Mouse (Mus musculus): ENCODE results near the gene Them4. TPM values are rescaled to one million over a fixed set of nuclear protein-coding genes. Genes with fewer than 3 reads are reported as not detected.
A peak's percentile ranks its signal among the peaks of the same experiment; 100 is the strongest.

Gene Them4
- polyA plus RNA-seq, 1 experiment = 20.7 TPM

DNA sequence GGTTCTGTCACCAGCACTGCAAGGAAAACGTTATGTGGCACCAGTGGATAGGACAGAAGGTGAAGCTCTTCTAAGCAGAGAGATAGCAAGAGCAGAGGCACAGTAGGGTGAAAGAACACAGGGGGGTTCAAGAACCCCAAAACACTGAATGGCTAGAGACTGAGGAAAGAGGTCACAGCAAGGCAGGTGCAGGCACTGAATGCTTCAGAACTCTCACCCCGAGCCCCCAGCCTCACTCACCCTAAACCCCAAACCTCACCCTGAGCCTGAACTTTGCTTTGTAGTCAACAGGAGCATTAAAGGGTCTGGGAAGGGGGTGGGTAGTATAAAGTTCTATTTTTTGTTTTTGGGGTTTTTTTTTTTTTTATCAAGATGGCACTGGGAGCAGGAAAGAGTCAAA, 38.3 kb downstream of the Them4 start:
- H3K4me3 ChIP-seq (ENCODE audit: insufficient read depth, low read depth, low read length) = no peak overlapping the region
- H3K4me1 ChIP-seq (ENCODE audit: control insufficient read depth, insufficient read depth, insufficient read length, low read length) = no peaks in the 10 kb centered on the region
- no peak overlapping the region for H3K27ac ChIP-seq (replicated peaks; ENCODE audit: low read depth, low read length)

GRCm38 (mm10) chr3:94360812-94361211, 50.9 kb downstream of the Them4 start:
- Histone ChIP-seq H3K4me3 (ENCODE audit: insufficient read depth, low read depth, low read length) (no peak overlapping the region), H3K27ac (replicated peaks; ENCODE audit: low read depth, low read length) (no peak overlapping the region), H3K4me1 (ENCODE audit: control insufficient read depth, insufficient read depth, insufficient read length, low read length) (no peaks in the 10 kb centered on the region)

- Histone ChIP-seq H3K4me1 (ENCODE audit: control insufficient read depth, insufficient read depth, insufficient read length, low read length) (no peaks in the 10 kb centered on the region), H3K27ac (replicated peaks; ENCODE audit: low read depth, low read length) (no peak within 1 kb of the TSS), H3K4me3 (ENCODE audit: insufficient read depth, low read depth, low read length) (peak within 1 kb of the TSS; percentile 55)
Observed at GRCm38 (mm10) chr3:94362138-94362537, 52.2 kb downstream of the Them4 start, which contains the start of gene C2cd4d. Gene C2cd4d, plus strand, starts transcription at chr3:94362438.

GRCm38 (mm10) chr3:94363291-94364153, 53.6 kb downstream of the Them4 start:
- peak overlapping the region; percentile 55 for H3K4me3 ChIP-seq (ENCODE audit: insufficient read depth, low read depth, low read length)
- no peaks in the 10 kb centered on the region for H3K4me1 ChIP-seq (ENCODE audit: control insufficient read depth, insufficient read depth, insufficient read length, low read length)
- H3K27ac ChIP-seq (replicated peaks; ENCODE audit: low read depth, low read length) = no peak overlapping the region

- Histone ChIP-seq H3K4me3 (ENCODE audit: insufficient read depth, low read depth, low read length) (peak overlapping the region; percentile 55), H3K27ac (replicated peaks; ENCODE audit: low read depth, low read length) (no peak overlapping the region), H3K4me1 (ENCODE audit: control insufficient read depth, insufficient read depth, insufficient read length, low read length) (no peaks in the 10 kb centered on the region)
Observed at GRCm38 (mm10) chr3:94364154-94364526, 54.3 kb downstream of the Them4 start.

GRCm38 (mm10) chr3:94366761-94367160, 56.9 kb downstream of the Them4 start:
- Histone ChIP-seq H3K4me1 (ENCODE audit: control insufficient read depth, insufficient read depth, insufficient read length, low read length) (no peaks in the 10 kb centered on the region), H3K4me3 (ENCODE audit: insufficient read depth, low read depth, low read length) (no peak overlapping the region), H3K27ac (replicated peaks; ENCODE audit: low read depth, low read length) (no peak overlapping the region)

- H3K27ac ChIP-seq (replicated peaks; ENCODE audit: low read depth, low read length) = no peak overlapping the region
Observed at GRCm38 (mm10) chr3:94367511-94367910, 57.6 kb downstream of the Them4 start.

DNA sequence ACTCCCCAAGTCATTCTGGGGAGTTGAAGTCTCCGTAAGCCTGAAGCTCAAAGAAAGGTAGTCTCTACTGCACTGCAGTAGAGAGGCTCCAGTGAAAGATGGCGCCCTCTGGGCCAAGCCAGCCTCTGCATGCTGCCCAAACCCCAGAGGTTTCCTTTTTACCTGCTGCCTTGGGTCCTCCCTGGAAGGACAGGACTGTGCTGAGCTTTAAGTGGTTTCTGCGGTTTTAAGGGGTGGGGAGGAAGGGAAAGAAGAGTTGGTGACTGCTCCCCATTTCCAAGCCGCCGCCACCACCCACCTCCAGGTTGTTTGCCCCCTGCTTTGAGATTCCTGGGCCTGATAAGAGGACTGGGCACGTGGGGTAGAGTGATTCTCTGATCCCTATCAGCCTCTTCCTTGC, 58.7 kb downstream of the Them4 start:
- Histone ChIP-seq H3K4me1 (ENCODE audit: control insufficient read depth, insufficient read depth, insufficient read length, low read length) (no peaks in the 10 kb centered on the region), H3K4me3 (ENCODE audit: insufficient read depth, low read depth, low read length) (no peak overlapping the region), H3K27ac (replicated peaks; ENCODE audit: low read depth, low read length) (no peak overlapping the region)

More at GRCm38 (mm10) chr3:94367511-94367910, 57.6 kb downstream of the Them4 start:
- no peak overlapping the region for H3K4me3 ChIP-seq (ENCODE audit: insufficient read depth, low read depth, low read length)
- H3K4me1 ChIP-seq (ENCODE audit: control insufficient read depth, insufficient read depth, insufficient read length, low read length) = no peaks in the 10 kb centered on the region

- no peak overlapping the region for H3K27ac ChIP-seq (replicated peaks; ENCODE audit: low read depth, low read length)
- H3K4me3 ChIP-seq (ENCODE audit: insufficient read depth, low read depth, low read length) = no peak overlapping the region
- peaks cover 2% of the 10 kb centered on the region; the same call in 1 of the 2 replicates for H3K4me1 ChIP-seq (ENCODE audit: control insufficient read depth, insufficient read depth, insufficient read length, low read length)
Observed at GRCm38 (mm10) chr3:94369709-94370108, 59.8 kb downstream of the Them4 start.

- H3K4me3 ChIP-seq (ENCODE audit: insufficient read depth, low read depth, low read length) = peak overlapping the region; percentile 10; the same call in 1 of the 2 replicates
- peaks cover 2% of the 10 kb centered on the region; the same call in 1 of the 2 replicates for H3K4me1 ChIP-seq (ENCODE audit: control insufficient read depth, insufficient read depth, insufficient read length, low read length)
- H3K27ac ChIP-seq (replicated peaks; ENCODE audit: low read depth, low read length) = no peak overlapping the region
Observed at GRCm38 (mm10) chr3:94371637-94372036, 61.7 kb downstream of the Them4 start.

GRCm38 (mm10) chr3:94372038-94372437, 62.1 kb downstream of the Them4 start:
- Histone ChIP-seq H3K27ac (replicated peaks; ENCODE audit: low read depth, low read length) (no peak overlapping the region), H3K4me1 (ENCODE audit: control insufficient read depth, insufficient read depth, insufficient read length, low read length) (peaks cover 2% of the 10 kb centered on the region; the same call in 1 of the 2 replicates), H3K4me3 (ENCODE audit: insufficient read depth, low read depth, low read length) (no peak overlapping the region)

DNA sequence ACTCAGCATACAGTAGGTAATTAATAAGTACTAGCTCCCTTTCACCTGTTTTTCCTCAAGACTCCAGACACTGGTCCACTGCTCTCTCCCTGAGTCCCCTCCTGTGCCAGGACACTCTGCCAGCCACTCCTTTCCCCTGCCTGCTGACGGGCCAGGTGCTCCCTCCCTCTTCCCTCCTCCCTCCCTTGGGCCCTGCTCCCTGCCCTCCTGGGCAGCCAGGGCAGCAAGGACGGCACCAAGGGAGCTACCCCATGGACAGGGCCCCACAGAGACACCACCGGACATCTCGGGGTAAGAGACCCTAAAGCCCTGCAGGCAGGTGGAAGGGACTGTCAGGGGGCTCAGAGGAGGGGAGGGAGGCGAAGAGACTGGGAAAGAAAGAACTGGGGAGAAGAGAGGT, 62.8 kb downstream of the Them4 start, which contains the start of gene Rorc:
TSS of gene Rorc (plus strand) at position 154 of the 400 bp plus-strand sequence.
- Histone ChIP-seq H3K4me3 (ENCODE audit: insufficient read depth, low read depth, low read length) (peak within 1 kb of the TSS; percentile 68), H3K4me1 (ENCODE audit: control insufficient read depth, insufficient read depth, insufficient read length, low read length) (peaks cover 2% of the 10 kb centered on the region; the same call in 1 of the 2 replicates), H3K27ac (replicated peaks; ENCODE audit: low read depth, low read length) (peak within 1 kb of the TSS; percentile 39)

DNA sequence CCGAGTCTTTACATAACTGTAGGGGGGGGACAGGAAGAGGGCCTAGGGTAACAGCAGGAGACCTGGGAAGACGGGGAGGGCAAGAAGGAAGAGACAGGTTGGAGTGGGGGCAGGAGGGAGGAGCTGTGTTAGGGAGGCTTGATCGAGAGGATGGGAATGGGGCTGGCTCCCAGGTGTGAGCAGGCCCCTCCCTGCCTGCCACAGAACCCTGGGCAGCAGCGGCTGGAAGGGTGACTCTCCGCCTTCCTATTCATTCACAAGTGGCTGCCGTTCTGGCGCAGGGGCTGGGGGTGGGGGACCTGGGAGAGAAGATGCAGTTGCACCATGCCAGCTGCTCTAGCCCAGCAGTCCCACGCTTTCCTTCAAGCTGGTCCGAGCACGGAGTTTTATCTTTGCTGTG, 63.2 kb downstream of the Them4 start:
- H3K4me3 ChIP-seq (ENCODE audit: insufficient read depth, low read depth, low read length) = peak overlapping the region; percentile 68
- H3K4me1 ChIP-seq (ENCODE audit: control insufficient read depth, insufficient read depth, insufficient read length, low read length) = peaks cover 2% of the 10 kb centered on the region; the same call in 1 of the 2 replicates
- H3K27ac ChIP-seq (replicated peaks; ENCODE audit: low read depth, low read length) = peak overlapping the region; percentile 39

GRCm38 (mm10) chr3:94373597-94374011, 63.7 kb downstream of the Them4 start:
- no peak overlapping the region for H3K27ac ChIP-seq (replicated peaks; ENCODE audit: low read depth, low read length)
- H3K4me3 ChIP-seq (ENCODE audit: insufficient read depth, low read depth, low read length) = peak overlapping the region; percentile 68; the same call in 1 of the 2 replicates
- peaks cover 2% of the 10 kb centered on the region; the same call in 1 of the 2 replicates for H3K4me1 ChIP-seq (ENCODE audit: control insufficient read depth, insufficient read depth, insufficient read length, low read length)

DNA sequence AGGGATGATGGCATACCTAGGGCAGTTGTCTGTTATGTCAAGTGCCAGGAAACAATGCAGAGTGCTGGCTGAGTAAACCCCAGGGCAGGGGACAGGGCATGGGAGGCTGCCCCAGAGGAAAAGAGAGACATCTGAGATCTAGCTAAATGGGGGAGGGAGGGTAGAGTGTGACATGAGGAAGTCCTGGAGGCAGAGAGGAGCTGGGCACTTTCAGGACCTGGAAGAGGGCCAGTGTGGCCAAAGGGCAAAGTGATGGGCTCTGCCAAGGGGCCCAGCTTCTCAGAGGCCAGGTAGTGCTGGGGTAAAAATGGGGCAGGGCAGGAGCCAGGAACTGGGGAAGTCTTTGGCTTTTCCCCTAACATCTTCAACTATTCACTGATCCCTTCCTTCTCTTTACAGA, 64.7 kb downstream of the Them4 start:
- Histone ChIP-seq H3K4me3 (ENCODE audit: insufficient read depth, low read depth, low read length) (no peak overlapping the region), H3K4me1 (ENCODE audit: control insufficient read depth, insufficient read depth, insufficient read length, low read length) (peaks cover 2% of the 10 kb centered on the region; the same call in 1 of the 2 replicates)

GRCm38 (mm10) chr3:94375146-94375545, 65.3 kb downstream of the Them4 start:
- H3K4me3 ChIP-seq (ENCODE audit: insufficient read depth, low read depth, low read length) = no peak overlapping the region
- peaks cover 2% of the 10 kb centered on the region; the same call in 1 of the 2 replicates for H3K4me1 ChIP-seq (ENCODE audit: control insufficient read depth, insufficient read depth, insufficient read length, low read length)
- H3K27ac ChIP-seq (replicated peaks; ENCODE audit: low read depth, low read length) = no peak overlapping the region

More for the DNA sequence above, 64.7 kb downstream of the Them4 start:
- no peak overlapping the region for H3K27ac ChIP-seq (replicated peaks; ENCODE audit: low read depth, low read length)

All from brown adipose tissue, adult 24 weeks (tissue).